Mouse (Mus musculus): ENCODE results near the gene Azi2. TPM values are rescaled to one million over a fixed set of nuclear protein-coding genes. Genes with fewer than 3 reads are reported as not detected.
A peak's percentile ranks its signal among the peaks of the same experiment; 100 is the strongest.

Gene Azi2
- 10 to 100 TPM; 70.0 to 73.2 TPM for total RNA-seq (2021)
- long read RNA-seq, experiment 1, transcript Azi2-207 (7 exons, 2,499 nt) = minor isoform, 5 of 86 reads
- long read RNA-seq, experiment 1, transcript Azi2-201 (8 exons, 3,396 nt) = major isoform, 65 of 86 reads
- long read RNA-seq, experiment 1, partial matches to known transcripts = 5 of 86 reads
- long read RNA-seq, experiment 1, other reads (novel, unspliced or antisense) = 10 of 86 reads
- long read RNA-seq, experiment 2, transcript Azi2-201 (8 exons, 3,396 nt) = major isoform, 58 of 69 reads
- long read RNA-seq, experiment 2, partial matches to known transcripts = 4 of 69 reads
- long read RNA-seq, experiment 2, other reads (novel, unspliced or antisense) = 6 of 69 reads

DNA sequence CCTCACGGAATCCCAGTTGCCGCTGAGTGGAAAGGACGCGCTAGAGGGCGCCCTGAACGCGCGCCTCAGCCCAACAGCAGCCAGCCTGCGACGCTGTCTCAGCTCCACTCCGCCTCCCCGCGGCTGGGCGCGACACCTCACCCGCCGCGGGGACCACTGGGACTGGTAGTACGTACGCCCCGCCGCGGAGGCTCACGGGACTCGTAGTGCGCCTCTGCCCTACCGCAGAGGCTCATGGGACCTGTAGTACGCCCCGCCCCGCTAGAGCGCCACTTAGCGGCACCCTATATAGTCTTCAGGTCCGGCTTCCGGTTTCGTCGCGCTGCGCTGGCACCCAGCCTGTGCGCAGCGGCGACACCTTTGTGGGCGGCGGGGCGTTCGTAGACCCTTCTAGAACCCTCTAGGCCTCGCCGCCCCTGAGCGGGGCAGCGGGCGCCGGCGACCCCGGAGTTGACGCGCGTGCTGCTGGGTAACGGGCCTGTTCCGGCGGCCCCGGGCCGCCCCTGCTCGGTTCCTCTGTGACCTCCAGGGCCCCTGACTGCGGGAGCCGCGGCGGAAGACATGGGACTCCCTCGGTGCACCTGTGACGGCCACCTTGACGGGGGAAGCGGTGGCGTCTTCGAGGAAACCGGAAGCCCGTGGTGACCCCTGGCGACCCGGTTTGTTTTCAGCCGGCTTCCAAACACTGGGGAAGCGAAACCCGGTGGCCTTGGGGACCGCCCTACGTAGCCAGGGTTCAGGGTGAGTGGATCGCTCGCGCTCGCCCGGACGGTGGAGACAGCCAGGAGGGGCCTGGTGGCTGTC, at the start of gene Azi2:
TSS of gene Azi2 (plus strand) at position 282 of the 804 bp plus-strand sequence.
- intact Hi-C loops (cut with DNase I) = loop anchor here (2.0 kb wide), 1 partner anchor 138 kb away; no protein-coding TSS in a partner anchor
- peak; percentile 99 for DNase-seq (ENCODE audit: low spot score in 2 of 2)

DNA sequence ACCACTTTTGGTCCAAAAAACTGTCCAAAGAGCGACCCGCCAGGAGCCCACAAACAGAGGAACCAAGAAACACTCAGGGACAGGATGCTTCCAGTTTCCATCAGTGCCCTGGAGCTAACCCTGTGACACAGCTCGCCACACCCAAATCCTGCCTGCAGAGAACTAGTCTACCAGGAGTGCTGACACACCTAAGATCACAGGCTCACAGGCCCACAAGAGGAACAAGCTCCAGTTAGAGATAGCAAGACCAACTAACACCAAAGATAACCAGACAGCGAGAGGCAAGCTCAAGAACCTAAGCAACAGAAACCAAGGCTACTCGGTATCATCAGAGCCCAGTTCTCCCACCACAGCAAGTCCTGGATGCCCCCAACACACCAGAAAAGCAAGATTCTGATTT, 43.7 kb upstream of the Azi2 start:
- intact Hi-C loops (cut with DNase I) = no loop called here
- DNase-seq (ENCODE audit: low spot score in 2 of 2) = no peak

DNA sequence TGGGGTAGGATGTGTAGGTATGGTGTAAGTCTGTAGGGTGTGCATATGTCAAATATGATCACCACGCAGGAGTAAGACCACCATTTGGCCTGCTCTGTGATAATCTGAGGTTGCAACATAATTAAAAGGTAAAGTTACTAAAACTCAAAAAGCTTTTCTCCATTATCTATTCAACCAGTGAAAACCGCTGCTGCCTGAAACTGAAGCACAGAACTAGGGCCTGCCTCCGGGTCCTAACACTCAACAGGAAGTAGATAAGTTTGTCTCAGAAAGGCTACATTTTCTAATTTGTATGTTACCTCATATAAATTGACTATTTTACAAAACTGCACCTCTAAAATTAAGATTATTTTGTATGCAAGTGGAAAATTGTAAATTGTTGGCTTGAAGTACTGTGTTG, 38.8 kb upstream of the Azi2 start:
- no peak for DNase-seq (ENCODE audit: low spot score in 2 of 2)
- intact Hi-C loops (cut with DNase I) = no loop called here

DNA sequence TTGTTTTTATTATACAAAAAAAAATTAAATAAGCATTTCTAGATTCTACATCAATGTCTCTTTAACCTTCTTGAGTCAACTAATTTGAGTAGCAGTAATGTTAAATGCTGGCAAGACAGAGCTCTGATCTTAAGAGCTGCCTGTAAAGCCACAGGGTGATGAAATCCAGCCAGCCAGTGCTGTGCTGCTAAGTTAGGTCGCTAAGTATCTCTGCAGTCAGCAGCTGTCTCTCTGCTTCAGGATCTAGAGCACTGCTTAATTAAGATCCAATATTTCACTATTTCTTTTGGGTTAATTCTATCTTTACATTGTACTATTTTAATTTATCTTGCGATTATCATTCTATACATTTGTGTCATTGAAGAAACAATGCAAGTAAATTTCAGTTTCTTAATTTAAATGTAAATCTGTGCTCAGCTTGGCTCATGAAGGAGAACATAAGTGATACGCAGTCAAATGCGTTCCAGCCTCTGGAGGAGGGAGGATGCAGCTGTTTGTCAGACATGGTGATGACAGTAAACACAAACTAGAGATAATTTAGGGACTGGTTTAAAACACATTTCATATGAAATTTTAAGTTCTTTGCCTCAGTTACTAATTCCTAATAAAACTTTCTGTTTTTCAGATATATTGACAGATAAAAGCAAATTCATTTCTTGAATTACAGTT, 36.9 kb upstream of the Azi2 start:
- no peak for DNase-seq (ENCODE audit: low spot score in 2 of 2)
- intact Hi-C loops (cut with DNase I) = no loop called here

DNA sequence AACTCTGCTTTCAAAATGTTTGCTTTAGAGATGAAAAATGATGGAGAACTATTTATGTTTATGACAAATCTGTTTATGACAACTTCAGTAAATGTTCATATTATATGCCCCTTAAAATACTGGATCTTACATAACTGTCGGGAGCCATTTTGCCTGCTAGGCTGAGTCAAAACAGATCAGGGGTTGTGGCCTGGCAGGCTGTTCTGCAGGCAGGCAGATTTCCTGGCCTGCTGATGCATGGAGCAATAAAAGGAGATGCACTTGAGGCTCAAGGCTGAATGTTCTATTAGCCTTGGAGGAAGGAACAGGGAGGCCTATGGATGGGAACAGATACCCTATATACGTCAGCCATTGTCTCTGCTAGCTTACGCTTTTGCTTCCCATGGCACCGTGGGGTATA, 36.4 kb upstream of the Azi2 start:
- DNase-seq (ENCODE audit: low spot score in 2 of 2) = no peak
- intact Hi-C loops (cut with DNase I) = no loop called here

DNA sequence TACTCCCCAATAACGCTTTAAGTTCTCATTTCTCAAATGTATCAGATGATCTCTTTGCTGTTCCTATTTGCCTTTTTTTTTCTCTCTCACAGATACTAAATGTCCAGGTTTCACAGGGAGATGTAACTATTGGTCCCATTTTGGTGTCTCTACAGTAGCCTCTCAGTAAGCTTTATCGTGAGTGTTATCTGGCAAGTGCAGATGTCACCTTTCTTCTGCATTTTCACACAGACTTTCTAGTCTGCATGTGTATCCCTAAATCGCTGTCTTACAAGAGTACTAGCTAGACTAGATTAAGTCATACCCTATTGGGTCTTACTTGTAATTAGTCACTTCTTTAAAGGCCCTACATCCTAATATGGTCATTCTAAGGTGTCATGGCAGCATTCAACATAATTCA, 27.4 kb upstream of the Azi2 start:
- intact Hi-C loops (cut with DNase I) = no loop called here
- no peak for DNase-seq (ENCODE audit: low spot score in 2 of 2)

DNA sequence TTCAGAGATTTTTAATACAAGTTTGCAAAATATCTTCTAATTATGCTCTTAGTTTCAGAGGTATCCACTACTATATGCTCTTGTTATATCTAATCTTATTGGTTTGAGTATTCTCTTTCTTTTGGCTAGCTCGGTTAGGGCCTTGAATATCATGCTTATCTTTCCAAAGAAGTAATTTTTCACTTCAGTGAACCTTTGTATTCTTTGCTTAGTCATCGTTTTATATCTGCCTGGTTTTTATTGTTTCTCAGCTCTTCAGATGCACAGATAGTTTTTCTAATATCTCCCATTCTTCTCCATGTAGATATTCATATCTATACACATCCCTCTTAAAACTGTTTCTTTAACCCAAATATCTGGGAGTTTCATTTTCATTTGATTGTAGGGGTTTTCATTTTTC, 15.3 kb upstream of the Azi2 start:
- intact Hi-C loops (cut with DNase I) = no loop called here
- no peak for DNase-seq (ENCODE audit: low spot score in 2 of 2)

DNA sequence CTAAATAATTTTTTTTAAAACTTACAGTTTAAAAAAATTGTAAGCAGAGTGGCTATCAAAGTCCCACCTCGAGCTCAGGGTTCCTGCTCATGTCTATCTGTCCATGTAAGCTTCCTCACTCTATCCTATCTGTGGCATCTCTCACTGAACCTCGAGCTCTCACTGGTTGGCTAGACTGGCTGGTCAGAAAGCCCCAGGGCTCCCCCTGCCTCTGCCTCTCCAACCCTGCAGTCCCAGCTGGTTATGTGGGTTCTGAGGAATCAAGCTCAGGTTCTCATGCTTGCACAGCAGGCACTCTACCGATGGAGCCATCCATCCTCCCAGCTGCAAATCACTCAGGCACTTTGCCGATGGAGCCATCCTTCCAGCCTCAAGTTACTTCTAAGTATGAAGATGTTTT, 10.8 kb upstream of the Azi2 start:
- intact Hi-C loops (cut with DNase I) = no loop called here
- no peak for DNase-seq (ENCODE audit: low spot score in 2 of 2)

DNA sequence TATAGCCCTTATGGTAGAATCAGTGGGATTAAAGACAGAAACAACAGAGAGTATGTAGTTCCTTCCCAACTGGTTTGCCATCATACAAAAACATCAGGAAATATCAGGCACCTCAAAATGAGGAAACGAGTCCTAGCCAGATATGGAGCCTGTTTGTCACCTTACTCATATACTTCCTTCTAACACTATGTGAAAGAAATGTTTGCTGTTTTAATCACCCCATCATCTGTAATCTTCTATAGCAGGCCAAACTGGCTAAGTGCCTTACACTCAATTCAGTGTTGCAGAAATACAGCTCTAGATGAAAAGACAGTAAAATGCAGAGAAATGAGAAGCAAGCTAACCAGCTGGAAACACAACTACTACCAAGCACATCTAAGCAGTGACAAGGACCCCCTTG, 10.0 kb upstream of the Azi2 start:
- intact Hi-C loops (cut with DNase I) = no loop called here

DNA sequence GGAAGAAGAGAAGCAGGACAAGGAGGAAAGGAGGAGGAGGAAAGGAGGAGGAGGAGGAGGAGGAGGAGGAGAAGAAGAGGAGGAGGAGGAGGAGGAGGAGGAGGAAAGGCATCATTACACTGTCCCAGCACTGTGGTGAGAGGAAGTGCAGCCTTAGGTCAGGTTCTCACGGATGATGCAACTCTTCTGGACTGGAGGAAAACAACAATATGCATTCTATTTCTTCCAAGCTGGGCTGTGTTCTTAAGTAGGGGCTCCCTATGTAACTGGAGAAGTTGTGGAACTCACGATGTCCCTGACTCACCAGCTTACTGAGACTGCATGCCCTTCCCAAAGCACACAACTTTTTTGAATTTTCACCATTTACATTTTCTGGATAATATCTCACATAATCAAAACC, 8.6 kb upstream of the Azi2 start:
- DNase-seq (ENCODE audit: low spot score in 2 of 2) = no peak
- intact Hi-C loops (cut with DNase I) = no loop called here

More for the DNA sequence above, 10.0 kb upstream of the Azi2 start:
- DNase-seq (ENCODE audit: low spot score in 2 of 2) = no peak

DNA sequence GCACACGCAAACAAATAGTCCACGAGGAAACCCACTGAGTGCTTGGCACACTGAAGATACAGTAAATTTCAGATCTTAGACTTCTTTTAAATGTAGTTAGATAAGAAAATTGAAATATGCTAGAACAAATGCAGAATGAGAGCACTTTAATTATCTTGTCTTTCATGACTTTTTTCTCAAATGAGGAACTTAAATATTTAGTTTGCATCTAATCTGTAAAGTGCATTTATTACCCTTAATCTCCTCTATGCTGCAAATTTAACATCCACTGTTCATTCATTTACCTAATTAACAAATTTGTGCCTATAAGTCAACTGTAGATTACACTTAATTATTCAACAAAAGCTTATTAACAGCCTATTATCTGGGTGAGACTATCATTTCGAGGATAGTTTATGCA, 5.3 kb upstream of the Azi2 start:
- DNase-seq (ENCODE audit: low spot score in 2 of 2) = no peak
- intact Hi-C loops (cut with DNase I) = no loop called here

DNA sequence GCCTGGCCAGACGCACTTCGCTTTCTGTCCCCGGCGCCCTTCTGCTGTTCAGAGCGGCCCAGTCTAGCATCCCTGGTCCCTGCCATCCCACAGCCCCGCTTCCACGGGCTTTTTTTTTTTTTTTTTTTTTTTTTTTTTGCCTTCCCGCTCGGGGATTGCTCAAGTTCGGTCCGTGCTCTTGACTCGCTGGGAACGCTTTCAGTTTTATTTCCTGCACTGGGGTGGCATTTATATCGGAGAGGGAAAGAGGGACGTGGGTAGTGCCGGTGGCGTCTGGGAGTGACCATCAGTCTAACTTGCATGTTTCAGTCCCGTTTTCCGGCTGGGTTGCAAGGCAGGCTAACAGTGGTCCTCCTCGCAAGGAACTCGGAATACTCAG, 712 bp downstream of the Azi2 start:
- peak in 1 of 2 experiments; percentile 22 for DNase-seq (ENCODE audit: low spot score in 2 of 2)
- intact Hi-C loops (cut with DNase I) = loop anchor here (2.0 kb wide), 1 partner anchor 138 kb away; no protein-coding TSS in a partner anchor

DNA sequence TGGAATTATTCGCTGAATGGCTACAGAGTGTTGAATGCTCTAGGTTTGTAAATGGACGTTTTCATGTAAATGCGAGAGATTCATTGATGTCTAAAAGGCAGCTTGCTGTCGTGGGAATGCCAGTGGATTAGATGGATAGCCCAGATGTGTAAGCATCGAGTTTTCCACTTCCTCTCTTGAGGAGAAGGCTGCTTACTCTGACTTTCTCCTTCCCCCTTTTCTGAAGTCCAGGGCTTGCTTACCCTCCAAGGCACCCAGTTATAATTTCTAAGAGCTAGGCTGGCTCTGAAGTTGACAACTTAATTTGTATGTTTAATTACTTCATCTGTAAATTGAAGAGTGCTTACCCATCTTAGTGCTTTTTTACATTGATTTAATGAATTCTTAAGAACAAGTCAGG, 1.3 kb downstream of the Azi2 start:
- intact Hi-C loops (cut with DNase I) = loop anchor here (2.0 kb wide), 1 partner anchor 139 kb away; no protein-coding TSS in a partner anchor
- DNase-seq (ENCODE audit: low spot score in 2 of 2) = no peak

DNA sequence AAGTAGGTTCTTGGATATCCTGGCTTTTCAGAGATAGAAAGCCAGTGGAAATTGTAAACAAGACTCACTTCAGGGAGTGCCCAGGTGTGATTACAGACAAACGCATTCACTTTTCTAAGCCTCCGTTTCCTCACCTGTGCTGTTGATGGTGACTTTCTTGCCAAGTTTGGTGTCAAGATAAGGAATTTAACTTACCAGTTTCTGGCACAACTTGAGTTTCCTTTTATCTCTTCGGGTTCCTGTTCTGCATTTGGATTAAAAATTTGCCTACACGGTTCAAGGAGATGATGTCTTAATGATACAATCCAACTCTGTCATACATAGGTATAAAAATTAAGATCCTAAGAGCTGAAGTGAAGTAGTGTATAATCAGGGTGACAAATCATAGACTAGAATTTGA, 2.4 kb downstream of the Azi2 start:
- intact Hi-C loops (cut with DNase I) = no loop called here

DNA sequence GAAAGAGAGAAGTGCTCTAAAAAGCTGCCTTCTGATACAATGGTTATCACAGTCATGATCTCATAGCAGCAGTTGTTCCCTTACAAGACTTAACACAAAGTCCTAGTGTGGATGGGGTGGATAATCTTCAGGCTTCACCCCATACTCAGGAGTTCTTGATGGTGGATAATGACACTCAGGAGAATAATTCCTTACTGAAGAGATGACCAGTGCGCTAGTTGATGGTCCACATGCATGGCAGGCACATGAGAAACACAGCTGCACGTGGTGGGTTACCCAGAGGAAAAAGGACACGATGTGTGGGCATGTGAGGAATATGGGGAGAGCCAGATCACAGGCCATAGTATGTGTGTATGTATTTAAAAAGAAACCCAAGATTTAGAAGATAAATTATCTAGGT, 3.3 kb downstream of the Azi2 start:
- no peak for DNase-seq (ENCODE audit: low spot score in 2 of 2)
- intact Hi-C loops (cut with DNase I) = no loop called here

More for the DNA sequence above, 2.4 kb downstream of the Azi2 start:
- no peak for DNase-seq (ENCODE audit: low spot score in 2 of 2)

DNA sequence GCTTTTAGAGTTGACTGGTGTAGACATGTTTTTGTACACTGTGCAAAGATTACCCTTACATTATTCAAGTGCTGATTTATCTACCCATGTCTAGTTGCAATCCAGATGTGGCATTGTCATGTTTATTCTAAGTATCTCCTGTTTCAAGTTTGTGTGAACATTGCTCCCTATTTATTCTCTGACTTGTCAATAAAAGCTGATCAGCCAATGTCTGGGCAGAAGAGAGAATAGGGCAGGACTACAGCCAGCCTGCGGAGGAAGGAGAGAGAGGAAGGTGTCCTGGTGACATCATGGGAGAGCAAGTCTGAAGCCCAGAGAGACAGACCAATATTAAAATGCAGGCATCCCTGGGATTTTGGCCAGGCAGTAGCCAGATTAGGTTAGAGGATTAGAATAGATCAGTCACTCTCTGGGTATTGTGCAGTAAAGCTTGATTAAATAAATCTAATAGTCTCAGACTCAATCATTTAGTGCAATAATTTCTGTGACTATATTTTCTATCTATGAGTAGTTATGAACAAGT, 4.8 kb downstream of the Azi2 start:
- DNase-seq (ENCODE audit: low spot score in 2 of 2) = no peak
- intact Hi-C loops (cut with DNase I) = no loop called here

DNA sequence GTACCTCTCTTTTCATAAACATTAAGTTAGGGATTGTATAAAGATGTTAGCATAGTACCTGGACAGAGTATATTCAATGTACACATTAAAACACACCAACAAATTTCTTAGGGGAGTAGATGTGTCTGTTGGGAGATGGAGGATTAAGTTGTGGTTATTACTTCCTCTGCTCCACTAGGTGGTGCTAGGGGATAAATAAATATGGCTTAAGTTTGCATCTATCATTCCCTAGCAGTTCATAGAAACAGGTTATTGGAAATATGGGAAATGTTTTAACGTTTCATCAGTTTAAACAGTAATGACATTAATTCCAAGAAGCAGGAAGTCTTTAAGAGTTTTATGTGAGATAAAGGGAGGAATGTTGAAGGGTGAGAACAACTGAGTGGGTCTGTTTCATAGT, 13.0 kb downstream of the Azi2 start:
- DNase-seq (ENCODE audit: low spot score in 2 of 2) = no peak

DNA sequence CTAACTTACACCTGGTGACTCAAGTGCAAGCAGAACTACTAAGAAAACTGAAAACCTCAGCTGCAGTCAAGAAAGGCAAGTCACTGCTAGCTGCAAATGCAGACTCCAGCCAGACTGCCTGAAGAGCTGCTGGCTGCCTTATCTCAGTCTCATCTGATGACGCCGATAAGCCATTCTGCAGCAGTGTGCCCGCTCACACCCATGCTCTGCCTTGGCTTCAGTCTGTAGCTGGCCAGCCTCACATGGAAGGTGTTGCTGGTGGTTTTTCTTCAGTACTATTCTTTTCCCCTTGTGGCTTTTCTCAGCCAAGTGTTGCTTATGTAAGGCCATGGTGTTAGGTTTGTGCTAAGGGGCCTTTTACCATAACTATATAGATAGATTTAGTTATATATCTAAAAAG, 18.8 kb downstream of the Azi2 start:
- no peak for DNase-seq (ENCODE audit: low spot score in 2 of 2)
- intact Hi-C loops (cut with DNase I) = no loop called here

More for the DNA sequence above, 13.0 kb downstream of the Azi2 start:
- intact Hi-C loops (cut with DNase I) = loop anchor here (2.0 kb wide), 1 partner anchor 436 kb away; no protein-coding TSS in a partner anchor

DNA sequence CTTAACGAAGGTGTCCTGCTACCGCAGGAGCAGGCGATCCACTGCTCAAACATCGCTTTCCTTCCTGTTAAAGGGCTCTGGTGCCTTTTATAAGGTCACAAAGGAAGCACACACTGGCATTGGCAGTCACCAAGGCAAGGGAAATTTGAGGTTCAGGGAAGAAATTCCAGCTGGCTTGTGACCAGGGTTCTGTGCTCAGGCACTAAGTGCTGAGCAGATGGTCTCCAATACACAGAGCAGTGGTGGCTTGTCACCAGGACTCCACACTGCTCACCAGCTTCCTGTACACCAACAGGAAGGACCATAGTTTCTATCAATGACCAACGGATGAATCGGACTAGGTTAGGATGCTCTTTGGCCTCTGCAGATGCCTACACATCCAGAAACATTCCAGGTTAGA, 30.1 kb downstream of the Azi2 start:
- intact Hi-C loops (cut with DNase I) = no loop called here
- DNase-seq (ENCODE audit: low spot score in 2 of 2) = no peak

DNA sequence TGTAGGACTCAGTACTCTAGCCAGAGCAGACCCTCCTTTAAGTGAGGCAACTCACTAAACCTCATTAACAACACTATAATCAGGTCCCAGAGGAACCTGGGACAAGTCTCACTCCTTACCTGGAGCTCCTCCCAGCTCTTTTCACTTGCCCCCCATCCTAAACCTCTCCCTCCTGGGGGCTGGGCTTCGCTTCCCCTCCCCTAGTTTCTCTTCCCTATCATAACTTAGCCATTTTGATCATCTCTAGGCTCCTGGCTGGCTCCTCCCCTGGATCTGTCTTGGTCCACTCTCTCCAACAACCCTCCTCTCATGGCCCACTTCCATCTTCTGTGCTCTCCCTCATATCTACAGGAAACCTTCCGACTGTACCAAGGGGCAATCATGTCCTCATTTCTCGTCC, 31.0 kb downstream of the Azi2 start:
- no peak for DNase-seq (ENCODE audit: low spot score in 2 of 2)
- intact Hi-C loops (cut with DNase I) = no loop called here

All from left cerebral cortex, postnatal 14 days (tissue).